Mouse (Mus musculus) intestine, embryonic 16.5 days (tissue): ENCODE measurements at regions not wholly inside any gene's neighbourhood (a gene's known extent, or its start where the extent isn't known, plus 50 kb on each side); places are given as distances from the start of the nearest gene placed in this dataset.

Experiments used
- ATAC-seq: fragments of 200-750 bp; cut with Nextera tagmentation; 2 replicates; pipeline ENCODE4 v1.8.0; 2017; ENCODE audit warnings: moderate TSS enrichment, moderate library complexity
- H3K27ac ChIP-seq: fragments of 300-500 bp; sonication (generic); 2 replicates; pipeline ENCODE4 v1.5.1; 2014; ENCODE audit warnings: mild to moderate bottlenecking, low read length
- H3K27me3 ChIP-seq: fragments of 300-500 bp; sonication (generic); replicated peaks from 2 replicates; pipeline ENCODE4 v1.6.1; 2014; ENCODE audit warnings: low read length, control low read depth, mixed read lengths; ENCODE audit not compliant: control insufficient read depth, insufficient read depth
- H3K36me3 ChIP-seq: fragments of 300-500 bp; sonication (generic); 2 replicates; pipeline ENCODE4 v1.6.1; 2014; ENCODE audit warnings: low read length, control low read depth; ENCODE audit not compliant: control insufficient read depth, insufficient read depth
- H3K4me1 ChIP-seq: fragments of 300-500 bp; sonication (generic); 2 replicates; pipeline ENCODE4 v1.6.1; 2014; ENCODE audit warnings: low read length, control low read depth, mixed read lengths; ENCODE audit not compliant: control insufficient read depth, insufficient read depth
- H3K4me2 ChIP-seq: fragments of 300-500 bp; sonication (generic); 2 replicates; pipeline ENCODE4 v1.6.1; 2014; ENCODE audit warnings: low read depth, low read length, control low read depth
- H3K4me3 ChIP-seq: fragments of 300-500 bp; sonication (generic); 2 replicates; pipeline ENCODE4 v1.5.1; 2014; ENCODE audit warnings: mild to moderate bottlenecking, low read length
- H3K9ac ChIP-seq: fragments of 300-500 bp; sonication (generic); 2 replicates; pipeline ENCODE4 v1.6.1; 2014; ENCODE audit warnings: low read depth, low read length
- H3K9me3 ChIP-seq: fragments of 300-500 bp; sonication (generic); 2 replicates; pipeline ENCODE4 v1.6.1; 2016; ENCODE audit warnings: low read length, control low read depth; ENCODE audit not compliant: control insufficient read depth
- WGBS: fragments of 180-500 bp; shearing (Covaris S2); extraction: QIAGEN DNeasy Blood & Tissue Kit; methylation state at CpG from one replicate; pipeline ENCODE4 v1.1.7; 2014; 5-methylcytosine and 5-hydroxymethylcytosine counted together

GRCm38 (mm10) chr12:77179138-77179537 lies 58.8 kb upstream of the Fut8 start:
- H3K27me3 ChIP-seq: no peaks in the 10 kb centered on the region; the same call in 1 of the 2 replicates
- H3K9me3 ChIP-seq: no peaks in the 10 kb centered on the region
- no peaks in the 10 kb centered on the region for H3K36me3 ChIP-seq
- peaks cover 13% of the 10 kb centered on the region for H3K4me1 ChIP-seq
- no peak overlapping the region for H3K4me3 ChIP-seq
- WGBS: 92% methylated on average over 7 of the region's 7 CpGs
- no peak for ATAC-seq
- H3K27ac ChIP-seq: no peak overlapping the region
- no peak overlapping the region for H3K9ac ChIP-seq
- no peak overlapping the region for H3K4me2 ChIP-seq

- peak; percentile 83 for ATAC-seq
Observed at GRCm38 (mm10) chr12:77177811-77178578, 59.9 kb upstream of the Fut8 start.

GRCm38 (mm10) chr12:77177303-77177702 lies 60.6 kb upstream of the Fut8 start:
- Histone ChIP-seq H3K27me3 (no peaks in the 10 kb centered on the region; the same call in 1 of the 2 replicates), H3K9ac (no peak overlapping the region), H3K9me3 (no peaks in the 10 kb centered on the region), H3K36me3 (no peaks in the 10 kb centered on the region), H3K4me2 (no peak overlapping the region), H3K4me1 (peaks cover 13% of the 10 kb centered on the region), H3K4me3 (no peak overlapping the region), H3K27ac (0 out of 2 replicates have a peak overlapping the region, but pooled peaks have one; percentile 5)
- ATAC-seq: no peak
- 71% methylated on average over 3 of the region's 3 CpGs for WGBS

More at GRCm38 (mm10) chr12:77177811-77178578, 59.9 kb upstream of the Fut8 start:
- Histone ChIP-seq H3K27me3 (no peaks in the 10 kb centered on the region; the same call in 1 of the 2 replicates), H3K9ac (peak overlapping the region; percentile 4; the same call in 1 of the 2 replicates), H3K4me3 (no peak overlapping the region), H3K4me2 (0 out of 2 replicates have a peak overlapping the region, but pooled peaks have one; percentile 26), H3K9me3 (no peaks in the 10 kb centered on the region), H3K27ac (peak overlapping the region; percentile 63), H3K4me1 (peaks cover 13% of the 10 kb centered on the region), H3K36me3 (no peaks in the 10 kb centered on the region)
- 19% methylated on average over 15 of the region's 15 CpGs for WGBS

- peak; percentile 52 for ATAC-seq
- H3K4me3 ChIP-seq: no peak overlapping the region
- H3K4me2 ChIP-seq: no peak overlapping the region
- H3K9me3 ChIP-seq: no peaks in the 10 kb centered on the region
- H3K36me3 ChIP-seq: no peaks in the 10 kb centered on the region
- no peak overlapping the region for H3K9ac ChIP-seq
- no peak overlapping the region for H3K27ac ChIP-seq
- H3K27me3 ChIP-seq: no peaks in the 10 kb centered on the region
- peaks cover 13% of the 10 kb centered on the region for H3K4me1 ChIP-seq
Observed at GRCm38 (mm10) chr12:77174032-77174431, 63.9 kb upstream of the Fut8 start.

- H3K36me3 ChIP-seq: no peaks in the 10 kb centered on the region
- 90% methylated on average over 2 of the region's 2 CpGs for WGBS
- H3K9ac ChIP-seq: no peak overlapping the region
- no peak overlapping the region for H3K27ac ChIP-seq
- no peak overlapping the region for H3K4me2 ChIP-seq
- ATAC-seq: no peak
- H3K4me3 ChIP-seq: no peak overlapping the region
- H3K27me3 ChIP-seq: no peaks in the 10 kb centered on the region
- 0 out of 2 replicates have a peak, but pooled peaks cover 6% of the 10 kb centered on the region for H3K4me1 ChIP-seq
- H3K9me3 ChIP-seq: no peaks in the 10 kb centered on the region
Observed at GRCm38 (mm10) chr12:77172540-77172939, 65.4 kb upstream of the Fut8 start.

- Histone ChIP-seq H3K36me3 (no peaks in the 10 kb centered on the region), H3K4me1 (no peaks in the 10 kb centered on the region), H3K9me3 (no peaks in the 10 kb centered on the region), H3K27me3 (no peaks in the 10 kb centered on the region), H3K9ac (no peak overlapping the region), H3K4me3 (no peak overlapping the region), H3K4me2 (no peak overlapping the region), H3K27ac (no peak overlapping the region)
- ATAC-seq: no peak
- 77% methylated on average over 5 of the region's 5 CpGs for WGBS
Observed at GRCm38 (mm10) chr12:77170257-77170656, 67.7 kb upstream of the Fut8 start.

- Histone ChIP-seq H3K36me3 (no peaks in the 10 kb centered on the region), H3K4me2 (no peak overlapping the region), H3K9me3 (no peaks in the 10 kb centered on the region), H3K4me1 (no peaks in the 10 kb centered on the region), H3K27ac (no peak overlapping the region), H3K4me3 (no peak overlapping the region), H3K9ac (no peak overlapping the region), H3K27me3 (no peaks in the 10 kb centered on the region)
- ATAC-seq: no peak
- WGBS: 81% methylated on average over 1 of the region's 1 CpGs
Observed at GRCm38 (mm10) chr12:77168367-77168766, 69.6 kb upstream of the Fut8 start.

- no peaks in the 10 kb centered on the region for H3K9me3 ChIP-seq
- H3K36me3 ChIP-seq: no peaks in the 10 kb centered on the region
- H3K4me1 ChIP-seq: no peaks in the 10 kb centered on the region
- H3K27me3 ChIP-seq: no peaks in the 10 kb centered on the region
- H3K27ac ChIP-seq: no peak overlapping the region
- 52% methylated on average over 2 of the region's 2 CpGs for WGBS
- H3K9ac ChIP-seq: no peak overlapping the region
- H3K4me2 ChIP-seq: no peak overlapping the region
- no peak overlapping the region for H3K4me3 ChIP-seq
- ATAC-seq: no peak
Observed at GRCm38 (mm10) chr12:77156698-77157097, 81.2 kb upstream of the Fut8 start.

GRCm38 (mm10) chr12:77155626-77156025 lies 82.3 kb upstream of the Fut8 start:
- no peaks in the 10 kb centered on the region for H3K36me3 ChIP-seq
- H3K9ac ChIP-seq: no peak overlapping the region
- H3K9me3 ChIP-seq: no peaks in the 10 kb centered on the region
- ATAC-seq: no peak
- H3K4me3 ChIP-seq: no peak overlapping the region
- 70% methylated on average over 6 of the region's 6 CpGs for WGBS
- H3K4me2 ChIP-seq: no peak overlapping the region
- no peaks in the 10 kb centered on the region for H3K4me1 ChIP-seq
- H3K27ac ChIP-seq: no peak overlapping the region
- H3K27me3 ChIP-seq: no peaks in the 10 kb centered on the region
